Mouse (Mus musculus) liver, embryonic 13.5 days (tissue): ENCODE results near the gene Gm3893. TPM values are rescaled to one million over a fixed set of nuclear protein-coding genes. Genes with fewer than 3 reads are reported as not detected.
"Not testable (repeated sequence)": the region's sequence is repeated elsewhere in the genome, so short reads cannot be mapped to it uniquely, and the experiment has no call there.

ENCODE experiments used
- ATAC-seq: fragments of 200-750 bp; cut with Nextera tagmentation; 2 replicates; pipeline ENCODE4 v1.8.0; 2017; ENCODE audit warnings: low read depth, mild to moderate bottlenecking, moderate number of reproducible peaks, moderate library complexity
- DNase-seq: peaks from one replicate; pipeline ENCODE4 v3.0.0; 2022
- H3K27ac ChIP-seq: fragments of 300-500 bp; sonication (generic); 2 replicates; pipeline ENCODE4 v1.5.1; 2015; ENCODE audit warnings: moderate library complexity, mild to moderate bottlenecking, inconsistent platforms
- H3K27me3 ChIP-seq: fragments of 300-500 bp; sonication (generic); 2 replicates; pipeline ENCODE4 v1.6.1; 2015; ENCODE audit warnings: mild to moderate bottlenecking, inconsistent platforms
- H3K36me3 ChIP-seq: fragments of 300-500 bp; sonication (generic); 2 replicates; pipeline ENCODE4 v1.6.1; 2015; ENCODE audit warnings: mild to moderate bottlenecking, inconsistent platforms
- H3K4me1 ChIP-seq: fragments of 300-500 bp; sonication (generic); replicated peaks from 2 replicates; pipeline ENCODE4 v1.6.1; 2015; ENCODE audit warnings: inconsistent platforms
- H3K4me2 ChIP-seq: fragments of 300-500 bp; sonication (generic); 2 replicates; pipeline ENCODE4 v1.6.1; 2015; ENCODE audit warnings: inconsistent platforms, mild to moderate bottlenecking, moderate library complexity
- H3K4me3 ChIP-seq: fragments of 300-500 bp; sonication (generic); replicated peaks from 2 replicates; pipeline ENCODE4 v1.5.1; 2015; ENCODE audit warnings: mild to moderate bottlenecking, inconsistent platforms
- H3K9ac ChIP-seq: fragments of 300-500 bp; sonication (generic); 2 replicates; pipeline ENCODE4 v1.6.1; 2015; ENCODE audit warnings: mild to moderate bottlenecking, inconsistent platforms
- H3K9me3 ChIP-seq: fragments of 300-500 bp; sonication (generic); replicated peaks from 2 replicates; pipeline ENCODE4 v1.6.1; 2016; ENCODE audit warnings: inconsistent platforms
- WGBS: fragments of 180-500 bp; shearing (Covaris S2); methylation state at CpG from one replicate; pipeline ENCODE4 v1.1.7; 2015; ENCODE audit not compliant: insufficient replicate concordance; 5-methylcytosine and 5-hydroxymethylcytosine counted together
- polyA plus RNA-seq: library from polyadenylated mRNA; unstranded; fragments of >200 nt; fragmentation: Nextera tagmentation; extraction: Ambion mirVana; gene quantifications from 2 replicates; pipeline ENCODE4 v1.2.1, GENCODE M21; 2015

The Gm3893 gene
- not detected in 2 replicates for polyA plus RNA-seq

DNA sequence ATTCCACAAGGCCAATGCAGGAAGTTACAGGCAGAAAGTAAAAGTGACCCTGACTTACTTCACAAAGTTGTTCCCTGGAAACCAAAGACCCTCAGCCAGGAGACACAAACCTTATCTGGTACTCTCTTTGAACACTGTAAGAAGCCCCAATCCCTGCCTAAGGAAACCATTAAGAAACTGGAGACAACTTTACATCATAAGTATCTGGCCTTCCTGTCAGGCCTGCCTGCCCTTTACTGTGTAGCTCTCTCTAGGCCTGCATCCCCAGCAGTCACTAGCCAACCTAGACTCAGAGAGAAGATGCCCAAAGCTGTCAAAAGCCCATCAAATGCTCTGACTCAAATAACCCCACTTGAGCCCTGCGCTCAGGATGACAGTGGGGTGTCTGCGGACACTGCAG, at the start of gene Gm3893:
Gene Gm3893 (plus strand): TSS at position 301 of the 400 bp plus-strand sequence.
- not testable (repeated sequence) for H3K27me3 ChIP-seq, H3K9me3 ChIP-seq, H3K4me1 ChIP-seq, H3K4me3 ChIP-seq, ATAC-seq, H3K36me3 ChIP-seq, H3K4me2 ChIP-seq, H3K27ac ChIP-seq, H3K9ac ChIP-seq, DNase-seq
- no CpG with 5 or more reads among the region's 2 CpGs for WGBS

GRCm38 (mm10) chr4:42114517-42114916, 23.5 kb downstream of the Gm3893 start, which contains the start of gene Gm13304:
Gm13304 (plus strand) TSS chr4:42114817.
- not testable (repeated sequence) for H3K4me3 ChIP-seq, H3K27ac ChIP-seq, DNase-seq, H3K4me1 ChIP-seq, H3K9me3 ChIP-seq, H3K9ac ChIP-seq, H3K27me3 ChIP-seq, ATAC-seq, H3K4me2 ChIP-seq, H3K36me3 ChIP-seq
- no CpG with 5 or more reads among the region's 5 CpGs for WGBS

Other genes starting within 250 kb of the Gm3893 start
- gene Gm21541, start 187.6 kb upstream of the Gm3893 start, polyA plus RNA-seq: not detected in 2 replicates
- gene Gm20878, start 149.6 kb upstream of the Gm3893 start, polyA plus RNA-seq: 0.31 and 0.39 TPM in 2 replicates
- gene Fam205a4, start 125.1 kb upstream of the Gm3893 start, polyA plus RNA-seq: 0.03 TPM in 1 of 2 replicates, not detected in the other
- not detected in 2 replicates for gene Gm21093, start 56.5 kb upstream of the Gm3893 start, polyA plus RNA-seq
- gene Gm13304, start 23.6 kb downstream of the Gm3893 start, polyA plus RNA-seq: 0.32 TPM in 1 of 2 replicates, not detected in the other
- gene Gm13306, start 62.2 kb downstream of the Gm3893 start, polyA plus RNA-seq: not detected in 2 replicates
- 0.39 TPM in 1 of 2 replicates, not detected in the other for gene Gm13305, start 77.4 kb downstream of the Gm3893 start, polyA plus RNA-seq
- not detected in 2 replicates for gene Gm10600, start 149.4 kb downstream of the Gm3893 start, polyA plus RNA-seq
- gene Ccl21b, start 164.6 kb downstream of the Gm3893 start, polyA plus RNA-seq: not detected in 2 replicates
- not detected in 2 replicates for gene Gm21953, start 203.1 kb downstream of the Gm3893 start, polyA plus RNA-seq
- not detected in 2 replicates for gene Fam205a3, start 227.1 kb downstream of the Gm3893 start, polyA plus RNA-seq